Mouse (Mus musculus): Measurements from ENCODE around the gene Nos2. TPM values are rescaled to one million over a fixed set of nuclear protein-coding genes. Genes with fewer than 3 reads are reported as not detected.

The Nos2 gene
- polyA plus RNA-seq, 1 experiment = 0.38 TPM

DNA sequence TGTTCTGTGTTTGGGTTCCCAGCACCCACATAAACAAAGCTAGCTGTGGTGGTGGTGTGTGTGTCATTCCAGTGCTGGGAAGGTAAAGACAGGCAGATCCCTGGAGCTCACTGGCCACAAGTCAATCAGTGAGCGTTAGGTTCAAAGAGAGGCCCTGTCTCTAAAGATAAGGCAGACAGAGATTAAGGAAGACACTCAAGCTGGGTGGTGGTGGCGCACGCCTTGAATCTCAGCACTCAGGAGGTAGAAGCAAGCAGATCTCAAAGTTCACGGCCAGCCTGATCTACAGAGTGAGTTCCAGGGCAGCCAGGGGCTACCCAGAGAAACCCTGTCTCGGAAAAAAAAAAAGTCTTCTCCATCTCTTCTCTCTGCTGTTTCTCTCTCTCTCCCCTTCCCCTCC lies 40.6 kb downstream of the Nos2 start:
- H3ac ChIP-seq (ENCODE audit: control insufficient read depth, insufficient read length) = no peak overlapping the region
- peaks cover 14% of the 10 kb centered on the region for H3K27me3 ChIP-seq (ENCODE audit: control insufficient read depth, insufficient read depth, insufficient read length)
- H3K79me2 ChIP-seq (ENCODE audit: control insufficient read depth, insufficient read depth) = no peaks in the 10 kb centered on the region
- no peaks in the 10 kb centered on the region for H3K36me3 ChIP-seq (ENCODE audit: control insufficient read depth, insufficient read depth)
- no peak overlapping the region for H3K4me3 ChIP-seq
- no peak for TF ChIP-seq TCF3 (IDR thresholded peaks at IDR 0.05; ENCODE audit: insufficient read length, low read depth)
- H3K4me2 ChIP-seq (ENCODE audit: low read depth) = no peak overlapping the region

GRCm38 (mm10) chr11:78967371-78967770 lies 46.8 kb downstream of the Nos2 start:
- TF ChIP-seq POLR2AphosphoS2 (IDR thresholded peaks at IDR 0.05; ENCODE audit: insufficient read length, low read depth) (no peak), SRF (IDR thresholded peaks at IDR 0.05; ENCODE audit: control insufficient read depth, insufficient read length, low read depth) (no peak), CEBPB (IDR thresholded peaks at IDR 0.05; ENCODE audit: insufficient read depth, poor library complexity, severe bottlenecking) (no peak), E2F4 (IDR thresholded peaks at IDR 0.05; ENCODE audit: insufficient read depth) (no peak), MAX (IDR thresholded peaks at IDR 0.05; ENCODE audit: low read depth) (no peak), REST (IDR thresholded peaks at IDR 0.05; ENCODE audit: insufficient read depth, insufficient read length) (no peak), POLR2A (IDR thresholded peaks at IDR 0.05; ENCODE audit: insufficient read length, low read depth) (no peak), TCF12 (IDR thresholded peaks at IDR 0.05; ENCODE audit: insufficient read depth, poor library complexity, severe bottlenecking) (no peak), MYOG (IDR thresholded peaks at IDR 0.05; ENCODE audit: control insufficient read depth in 1 of 3, insufficient read depth in 1 of 3, insufficient read length in 2 of 3, low read depth in 2 of 3) (no peak), TCF3 (IDR thresholded peaks at IDR 0.05; ENCODE audit: insufficient read length, low read depth) (no peak), MYOD1 (IDR thresholded peaks at IDR 0.05; ENCODE audit: control insufficient read depth in 1 of 3, insufficient read length in 2 of 3, low read depth in 2 of 3) (no peak), USF1 (IDR thresholded peaks at IDR 0.05; ENCODE audit: low read depth) (no peak)
- H3ac ChIP-seq (ENCODE audit: control insufficient read depth, insufficient read length) = no peak overlapping the region
- no peak overlapping the region for H3K4me3 ChIP-seq
- H3K4me2 ChIP-seq (ENCODE audit: low read depth) = no peak overlapping the region
- no peaks in the 10 kb centered on the region for H3K36me3 ChIP-seq (ENCODE audit: control insufficient read depth, insufficient read depth)
- no peaks in the 10 kb centered on the region for H3K79me2 ChIP-seq (ENCODE audit: control insufficient read depth, insufficient read depth)
- H3K27me3 ChIP-seq (ENCODE audit: control insufficient read depth, insufficient read depth, insufficient read length) = no peaks in the 10 kb centered on the region

- TF ChIP-seq E2F4 (IDR thresholded peaks at IDR 0.05; ENCODE audit: insufficient read depth) = no peak
- TF ChIP-seq POLR2AphosphoS2 (IDR thresholded peaks at IDR 0.05; ENCODE audit: insufficient read length, low read depth) = no peak
- no peak for TF ChIP-seq MAX (IDR thresholded peaks at IDR 0.05; ENCODE audit: low read depth)
- no peak for TF ChIP-seq SRF (IDR thresholded peaks at IDR 0.05; ENCODE audit: control insufficient read depth, insufficient read length, low read depth)
- TF ChIP-seq USF1 (IDR thresholded peaks at IDR 0.05; ENCODE audit: low read depth) = no peak
- TF ChIP-seq TCF12 (IDR thresholded peaks at IDR 0.05; ENCODE audit: insufficient read depth, poor library complexity, severe bottlenecking) = no peak
- TF ChIP-seq POLR2A (IDR thresholded peaks at IDR 0.05; ENCODE audit: insufficient read length, low read depth) = no peak
- no peak for TF ChIP-seq MYOD1 (IDR thresholded peaks at IDR 0.05; ENCODE audit: control insufficient read depth in 1 of 3, insufficient read length in 2 of 3, low read depth in 2 of 3)
- TF ChIP-seq TCF3 (IDR thresholded peaks at IDR 0.05; ENCODE audit: insufficient read length, low read depth) = no peak
- TF ChIP-seq MYOG (IDR thresholded peaks at IDR 0.05; ENCODE audit: control insufficient read depth in 1 of 3, insufficient read depth in 1 of 3, insufficient read length in 2 of 3, low read depth in 2 of 3) = no peak
- H3K36me3 ChIP-seq (ENCODE audit: control insufficient read depth, insufficient read depth) = no peaks in the 10 kb centered on the region
- H3ac ChIP-seq (ENCODE audit: control insufficient read depth, insufficient read length) = no peak overlapping the region
- H3K4me2 ChIP-seq (ENCODE audit: low read depth) = no peak overlapping the region
- H3K27me3 ChIP-seq (ENCODE audit: control insufficient read depth, insufficient read depth, insufficient read length) = no peaks in the 10 kb centered on the region
- no peaks in the 10 kb centered on the region for H3K79me2 ChIP-seq (ENCODE audit: control insufficient read depth, insufficient read depth)
- no peak overlapping the region for H3K4me3 ChIP-seq
Observed at GRCm38 (mm10) chr11:78968121-78968520, 47.5 kb downstream of the Nos2 start.

- H3K4me2 ChIP-seq (ENCODE audit: low read depth) = no peak overlapping the region
- no peak overlapping the region for H3ac ChIP-seq (ENCODE audit: control insufficient read depth, insufficient read length)
- TF ChIP-seq TCF12 (IDR thresholded peaks at IDR 0.05; ENCODE audit: insufficient read depth, poor library complexity, severe bottlenecking) (no peak), MYOD1 (IDR thresholded peaks at IDR 0.05; ENCODE audit: control insufficient read depth in 1 of 3, insufficient read length in 2 of 3, low read depth in 2 of 3) (no peak), POLR2A (IDR thresholded peaks at IDR 0.05; ENCODE audit: insufficient read length, low read depth) (no peak), TCF3 (IDR thresholded peaks at IDR 0.05; ENCODE audit: insufficient read length, low read depth) (no peak), CEBPB (IDR thresholded peaks at IDR 0.05; ENCODE audit: insufficient read depth, poor library complexity, severe bottlenecking) (no peak), USF1 (IDR thresholded peaks at IDR 0.05; ENCODE audit: low read depth) (no peak), E2F4 (IDR thresholded peaks at IDR 0.05; ENCODE audit: insufficient read depth) (no peak), SRF (IDR thresholded peaks at IDR 0.05; ENCODE audit: control insufficient read depth, insufficient read length, low read depth) (no peak), REST (IDR thresholded peaks at IDR 0.05; ENCODE audit: insufficient read depth, insufficient read length) (no peak), MAX (IDR thresholded peaks at IDR 0.05; ENCODE audit: low read depth) (no peak), MYOG (IDR thresholded peaks at IDR 0.05; ENCODE audit: control insufficient read depth in 1 of 3, insufficient read depth in 1 of 3, insufficient read length in 2 of 3, low read depth in 2 of 3) (no peak), POLR2AphosphoS2 (IDR thresholded peaks at IDR 0.05; ENCODE audit: insufficient read length, low read depth) (no peak)
- H3K27me3 ChIP-seq (ENCODE audit: control insufficient read depth, insufficient read depth, insufficient read length) = no peaks in the 10 kb centered on the region
- no peak overlapping the region for H3K4me3 ChIP-seq
- H3K79me2 ChIP-seq (ENCODE audit: control insufficient read depth, insufficient read depth) = no peaks in the 10 kb centered on the region
- no peaks in the 10 kb centered on the region for H3K36me3 ChIP-seq (ENCODE audit: control insufficient read depth, insufficient read depth)
Observed at GRCm38 (mm10) chr11:78971096-78971495, 50.5 kb downstream of the Nos2 start.

DNA sequence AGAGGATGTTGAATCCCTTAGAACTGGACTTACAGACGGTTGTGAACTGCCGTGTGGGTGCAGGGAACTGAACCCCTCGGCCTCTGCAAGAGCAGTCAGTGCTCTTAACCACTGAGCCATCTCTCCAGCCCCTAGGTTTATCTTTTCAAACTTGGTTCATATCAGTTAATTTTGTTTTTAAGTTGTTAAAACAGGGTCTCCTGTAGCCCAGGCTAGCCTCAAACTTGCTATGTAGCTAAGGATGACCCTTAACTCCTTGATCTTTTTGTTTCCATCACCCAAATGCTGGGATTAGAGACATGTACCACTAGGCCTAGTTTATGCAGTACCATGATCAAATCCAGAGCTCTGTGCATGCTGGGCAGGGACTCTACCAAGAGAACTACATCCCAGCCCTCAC lies 51.2 kb downstream of the Nos2 start:
- H3K4me2 ChIP-seq (ENCODE audit: low read depth) = no peak overlapping the region
- no peak overlapping the region for H3ac ChIP-seq (ENCODE audit: control insufficient read depth, insufficient read length)
- TF ChIP-seq MYOD1 (IDR thresholded peaks at IDR 0.05; ENCODE audit: control insufficient read depth in 1 of 3, insufficient read length in 2 of 3, low read depth in 2 of 3) (no peak), USF1 (IDR thresholded peaks at IDR 0.05; ENCODE audit: low read depth) (no peak), MYOG (IDR thresholded peaks at IDR 0.05; ENCODE audit: control insufficient read depth in 1 of 3, insufficient read depth in 1 of 3, insufficient read length in 2 of 3, low read depth in 2 of 3) (no peak), E2F4 (IDR thresholded peaks at IDR 0.05; ENCODE audit: insufficient read depth) (no peak), TCF3 (IDR thresholded peaks at IDR 0.05; ENCODE audit: insufficient read length, low read depth) (no peak), REST (IDR thresholded peaks at IDR 0.05; ENCODE audit: insufficient read depth, insufficient read length) (no peak), MAX (IDR thresholded peaks at IDR 0.05; ENCODE audit: low read depth) (no peak), TCF12 (IDR thresholded peaks at IDR 0.05; ENCODE audit: insufficient read depth, poor library complexity, severe bottlenecking) (no peak), CEBPB (IDR thresholded peaks at IDR 0.05; ENCODE audit: insufficient read depth, poor library complexity, severe bottlenecking) (no peak), SRF (IDR thresholded peaks at IDR 0.05; ENCODE audit: control insufficient read depth, insufficient read length, low read depth) (no peak), POLR2AphosphoS2 (IDR thresholded peaks at IDR 0.05; ENCODE audit: insufficient read length, low read depth) (no peak), POLR2A (IDR thresholded peaks at IDR 0.05; ENCODE audit: insufficient read length, low read depth) (no peak)
- H3K27me3 ChIP-seq (ENCODE audit: control insufficient read depth, insufficient read depth, insufficient read length) = no peaks in the 10 kb centered on the region
- H3K36me3 ChIP-seq (ENCODE audit: control insufficient read depth, insufficient read depth) = no peaks in the 10 kb centered on the region
- H3K79me2 ChIP-seq (ENCODE audit: control insufficient read depth, insufficient read depth) = no peaks in the 10 kb centered on the region
- no peak overlapping the region for H3K4me3 ChIP-seq
